Mouse (Mus musculus) 416B (cell line): Measurements from ENCODE around the gene Igfals.

Source experiments
- DNase-seq: peaks from one replicate; pipeline ENCODE4 v3.0.0; 2011; ENCODE audit warnings: low read depth

The Igfals gene

DNA sequence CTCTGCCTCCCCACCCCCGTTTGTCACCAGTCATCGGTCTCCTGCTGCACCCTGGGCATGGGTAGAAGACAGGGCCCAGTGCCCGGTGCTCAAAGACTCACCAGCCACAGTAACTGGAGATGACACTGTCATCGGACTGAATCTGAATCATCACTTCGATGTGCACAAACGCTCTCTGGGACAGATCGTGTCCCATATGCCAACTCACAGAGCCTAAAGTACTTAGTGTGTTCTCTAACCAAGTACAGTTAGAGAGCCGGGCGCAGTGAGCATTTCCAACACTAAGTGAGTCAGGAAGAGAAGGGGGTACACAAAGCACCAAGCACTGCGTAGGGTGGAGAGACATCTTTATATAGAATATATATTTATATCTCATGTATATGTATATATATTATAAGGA, 2.1 kb downstream of the Igfals start:
- no peak for DNase-seq

DNA sequence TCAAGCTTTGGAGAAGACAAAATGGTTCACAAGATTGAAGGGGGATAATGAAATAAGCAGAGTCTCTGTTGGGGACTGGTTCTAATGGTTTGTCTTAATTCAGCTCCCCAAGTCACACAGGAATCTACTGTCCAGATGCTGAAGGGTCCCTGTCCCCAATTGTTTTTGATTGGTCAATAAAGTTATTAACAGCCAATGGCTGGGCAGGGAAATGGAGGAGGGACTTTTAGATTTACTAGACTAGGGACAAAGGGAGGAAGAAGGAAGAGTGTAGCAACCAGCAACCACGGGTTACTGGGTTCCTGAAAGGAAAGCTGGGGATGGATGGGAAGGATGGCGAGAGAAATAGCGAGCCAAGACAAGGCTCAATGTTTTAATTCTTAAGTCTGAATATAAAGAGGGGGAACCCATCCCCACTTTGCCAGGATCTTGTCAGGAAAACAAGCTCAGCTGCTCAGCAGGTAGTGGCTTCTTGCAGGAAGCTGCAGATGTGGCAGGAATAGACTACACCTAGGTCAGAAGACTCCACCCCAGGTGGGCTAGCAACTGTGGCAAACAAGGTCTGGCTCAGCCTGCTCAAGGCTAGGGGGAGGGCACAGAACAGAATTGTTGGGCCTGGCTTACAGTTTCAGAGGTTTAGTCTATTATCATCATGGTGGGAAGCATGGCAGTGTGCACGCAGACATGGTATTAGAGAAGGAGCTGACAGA, 8.1 kb downstream of the Igfals start:
- DNase-seq, result no peak

DNA sequence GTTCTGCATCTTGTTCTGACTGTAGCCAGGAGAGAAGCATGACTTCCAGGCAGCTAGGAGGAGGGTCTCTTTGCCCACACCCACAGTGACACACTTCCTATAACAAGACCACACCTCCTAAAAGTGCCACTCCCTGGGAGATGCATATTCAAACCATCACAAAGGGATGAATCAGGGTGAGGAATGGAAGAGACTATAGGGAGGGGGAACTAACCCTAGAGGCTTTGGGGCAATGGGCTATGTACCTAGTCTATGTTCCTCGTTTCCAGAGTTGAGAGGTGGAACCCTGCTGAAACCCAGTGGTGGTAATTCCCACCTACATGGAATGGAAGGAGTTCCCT, 8.6 kb downstream of the Igfals start:
- no peak for DNase-seq

DNA sequence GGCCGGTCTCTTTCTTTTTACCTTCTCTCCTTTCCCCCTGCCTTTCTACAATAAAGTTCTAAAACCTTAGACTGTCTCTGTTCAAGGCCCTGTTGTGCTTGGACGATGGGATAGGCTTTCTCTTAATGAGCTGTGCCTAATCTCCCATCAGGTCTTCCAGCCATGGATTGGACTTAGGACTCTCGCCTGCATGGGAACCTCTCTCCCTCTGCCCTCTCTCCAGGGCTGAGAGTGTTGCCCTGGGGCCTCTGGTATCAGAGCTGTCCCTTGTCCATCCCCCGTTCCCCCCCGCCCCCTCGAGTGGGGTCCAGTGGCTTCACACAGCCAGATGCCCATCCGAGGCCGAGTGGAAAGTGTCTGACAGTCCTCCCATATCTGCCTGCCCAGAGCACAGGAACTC, 9.2 kb downstream of the Igfals start:
- no peak for DNase-seq

GRCm38 (mm10) chr17:24877336-24878116, 11.7 kb downstream of the Igfals start:
- DNase-seq, result no peak

GRCm38 (mm10) chr17:24878117-24878397, 12.3 kb downstream of the Igfals start:
- no peak for DNase-seq

DNA sequence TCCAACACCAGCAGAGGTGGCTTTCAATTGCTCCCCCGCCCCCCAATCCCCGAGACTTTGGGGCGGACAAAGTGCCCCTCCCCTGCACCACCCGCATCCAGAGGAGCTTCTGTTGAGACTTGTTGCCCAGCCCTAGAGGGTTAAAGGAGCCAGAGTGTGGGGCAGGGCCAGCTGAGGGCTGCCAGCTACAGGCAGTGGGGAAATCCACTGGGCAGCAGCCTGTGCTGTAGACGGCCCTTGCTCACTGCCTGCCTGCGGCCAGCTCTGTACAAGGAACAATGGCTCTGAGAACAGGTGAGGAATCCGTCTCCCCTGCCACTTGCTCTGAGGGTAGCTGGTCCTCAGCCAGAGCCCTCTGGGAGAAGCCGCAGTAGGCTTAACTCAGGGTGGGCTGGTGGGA, 12.7 kb downstream of the Igfals start:
- DNase-seq, result no peak

- peak; percentile 82 for DNase-seq
These were observed 16.1 kb downstream of the Igfals start for GRCm38 (mm10) chr17:24881738-24882440.

- DNase-seq, result no peak
These were observed 18.6 kb downstream of the Igfals start for GRCm38 (mm10) chr17:24884391-24884790.

GRCm38 (mm10) chr17:24885356-24886133, 19.7 kb downstream of the Igfals start:
- no peak for DNase-seq

GRCm38 (mm10) chr17:24886134-24886931, 20.5 kb downstream of the Igfals start, which contains the start of the genes Nubp2 and Spsb3:
Gene Nubp2 (minus strand): TSS chr17:24886349.
Gene Spsb3 (plus strand): TSS chr17:24886643.
- DNase-seq, result peak; percentile 100

GRCm38 (mm10) chr17:24886932-24887271, 21.1 kb downstream of the Igfals start:
- no peak for DNase-seq

GRCm38 (mm10) chr17:24887291-24888080, 21.7 kb downstream of the Igfals start:
- peak; percentile 31 for DNase-seq

DNA sequence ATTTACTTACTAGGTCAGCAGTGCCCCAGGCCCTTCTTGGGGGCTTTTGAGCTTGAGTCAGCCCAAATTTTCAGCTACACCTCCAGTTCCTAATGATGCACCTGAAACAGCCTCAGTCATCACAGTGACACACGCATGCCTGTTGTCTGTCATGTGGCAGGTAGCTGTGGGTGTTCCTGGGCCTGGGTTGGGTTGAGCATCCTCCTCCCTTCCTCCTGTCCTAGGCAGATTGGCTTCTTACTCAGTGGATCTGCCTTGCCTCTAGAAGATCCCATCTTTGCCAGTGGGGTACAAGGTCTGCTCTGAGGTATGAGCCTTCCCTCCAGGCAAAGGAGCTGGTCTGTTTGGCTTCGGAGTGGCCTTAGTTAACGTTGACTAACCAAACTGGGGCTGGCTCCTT, 23.1 kb downstream of the Igfals start:
- DNase-seq, result no peak

GRCm38 (mm10) chr17:24890151-24891092, 24.6 kb downstream of the Igfals start:
- no peak for DNase-seq

- DNase-seq, result no peak
These were observed 25.5 kb downstream of the Igfals start for GRCm38 (mm10) chr17:24891321-24891720.

GRCm38 (mm10) chr17:24892785-24893184, 27.0 kb downstream of the Igfals start:
- DNase-seq, result no peak

- no peak for DNase-seq
These were observed 27.5 kb downstream of the Igfals start for GRCm38 (mm10) chr17:24893276-24893675.
